Mouse (Mus musculus) kidney, embryonic 16.5 days (tissue): Measurements from ENCODE around the gene Fmo4. TPM values are rescaled to one million over a fixed set of nuclear protein-coding genes. Genes with fewer than 3 reads are reported as not detected.

Source experiments
- ATAC-seq: fragments of 200-750 bp; cut with Nextera tagmentation; 2 replicates; pipeline ENCODE4 v1.8.0; 2017; ENCODE audit warnings: moderate TSS enrichment; ENCODE audit not compliant: low FRiP score, low TSS enrichment
- H3K27ac ChIP-seq: fragments of 300-500 bp; sonication (generic); 2 replicates; pipeline ENCODE4 v1.5.1; 2014; ENCODE audit warnings: low read length
- H3K27me3 ChIP-seq: fragments of 300-500 bp; sonication (generic); 2 replicates; pipeline ENCODE4 v1.6.1; 2014; ENCODE audit warnings: low read length, control low read depth, mixed read lengths; ENCODE audit not compliant: insufficient read depth
- H3K36me3 ChIP-seq: fragments of 300-500 bp; sonication (generic); 2 replicates; pipeline ENCODE4 v1.6.1; 2014; ENCODE audit warnings: low read length, control low read depth, mixed read lengths; ENCODE audit not compliant: insufficient read depth
- H3K4me1 ChIP-seq: fragments of 300-500 bp; sonication (generic); 2 replicates; pipeline ENCODE4 v1.6.1; 2014; ENCODE audit warnings: low read length, control low read depth, mixed read lengths; ENCODE audit not compliant: insufficient read depth
- H3K4me2 ChIP-seq: fragments of 300-500 bp; sonication (generic); replicated peaks from 2 replicates; pipeline ENCODE4 v1.6.1; 2014; ENCODE audit warnings: low read depth, low read length
- H3K4me3 ChIP-seq: fragments of 300-500 bp; sonication (generic); 2 replicates; pipeline ENCODE4 v1.5.1; 2014; ENCODE audit warnings: mild to moderate bottlenecking, low read length
- H3K9ac ChIP-seq: fragments of 300-500 bp; sonication (generic); replicated peaks from 2 replicates; pipeline ENCODE4 v1.6.1; 2014; ENCODE audit warnings: low read length
- H3K9me3 ChIP-seq: fragments of 300-500 bp; sonication (generic); 2 replicates; pipeline ENCODE4 v1.6.1; 2016; ENCODE audit warnings: low read length, control low read depth
- WGBS: fragments of 180-500 bp; shearing (Covaris S2); extraction: QIAGEN DNeasy Blood & Tissue Kit; methylation state at CpG from one replicate; pipeline ENCODE4 v1.1.7; 2014; 5-methylcytosine and 5-hydroxymethylcytosine counted together
- polyA plus RNA-seq: library from polyadenylated mRNA; unstranded; fragments of >200 nt; fragmentation: Nextera tagmentation; extraction: Ambion mirVana; gene quantifications from 2 replicates; pipeline ENCODE4 v1.2.1, GENCODE M21; 2015

Fmo4 gene
- 1.7 and 2.1 TPM in 2 replicates for polyA plus RNA-seq

DNA sequence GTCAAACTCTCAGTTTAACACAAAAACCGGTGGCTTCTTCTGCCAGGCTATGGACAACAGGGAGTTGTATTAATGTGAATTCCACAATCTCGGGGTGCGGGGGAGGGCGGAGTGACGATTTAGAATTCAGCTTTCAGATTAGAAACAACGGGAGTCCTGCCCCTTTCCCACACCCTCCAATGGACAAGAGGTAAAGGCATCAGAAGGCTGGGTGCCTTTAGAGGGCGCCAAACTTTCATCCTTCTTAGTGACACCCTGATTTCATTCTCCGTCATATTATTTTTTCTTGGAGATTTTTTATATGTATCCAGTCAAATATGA is at the start of gene Fmo4:
Fmo4 (minus strand) TSS at position 137 of the 321 bp plus-strand sequence.
- Histone ChIP-seq H3K9me3 (no peaks in the 10 kb centered on the region), H3K36me3 (no peaks in the 10 kb centered on the region), H3K4me1 (no peaks in the 10 kb centered on the region), H3K4me2 (no peak within 1 kb of the TSS), H3K27me3 (no peaks in the 10 kb centered on the region), H3K27ac (peak within 1 kb of the TSS; percentile 87), H3K4me3 (no peak within 1 kb of the TSS), H3K9ac (peak within 1 kb of the TSS; percentile 18; the same call in 1 of the 2 replicates)
- no peak for ATAC-seq
- 46% methylated on average over 8 of the region's 8 CpGs for WGBS

DNA sequence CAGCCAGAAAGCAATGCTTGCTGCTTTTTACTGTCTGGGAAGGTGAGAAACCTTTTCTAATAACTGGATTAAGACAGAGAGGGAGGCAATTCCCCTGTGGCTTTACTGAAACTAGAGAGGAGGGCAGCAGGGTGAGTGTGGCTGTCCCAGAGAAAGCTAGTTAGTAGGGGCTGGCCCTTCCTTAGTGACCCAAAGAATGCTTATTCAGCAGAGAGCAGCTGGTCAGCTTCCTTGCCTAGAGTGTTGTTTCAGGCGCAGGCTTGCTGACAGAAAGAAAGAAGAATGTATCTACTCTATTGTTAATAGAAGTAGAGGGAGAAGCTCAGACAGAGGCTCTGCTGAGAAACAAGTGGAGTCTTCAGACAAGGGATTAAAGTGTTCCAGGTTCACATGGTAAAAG is 48.6 kb upstream of the Fmo4 start:
- WGBS, result 33% methylated on average over 1 of the region's 1 CpGs
- ATAC-seq, result no peak; the same call in 1 of the 2 replicates
- no peaks in the 10 kb centered on the region for H3K27me3 ChIP-seq
- no peaks in the 10 kb centered on the region for H3K9me3 ChIP-seq
- no peak overlapping the region for H3K9ac ChIP-seq
- H3K4me1 ChIP-seq, result peaks cover 23% of the 10 kb centered on the region; the same call in 1 of the 2 replicates
- H3K4me3 ChIP-seq, result no peak overlapping the region
- no peak overlapping the region for H3K4me2 ChIP-seq
- H3K36me3 ChIP-seq, result no peaks in the 10 kb centered on the region
- peak overlapping the region; percentile 53 for H3K27ac ChIP-seq

DNA sequence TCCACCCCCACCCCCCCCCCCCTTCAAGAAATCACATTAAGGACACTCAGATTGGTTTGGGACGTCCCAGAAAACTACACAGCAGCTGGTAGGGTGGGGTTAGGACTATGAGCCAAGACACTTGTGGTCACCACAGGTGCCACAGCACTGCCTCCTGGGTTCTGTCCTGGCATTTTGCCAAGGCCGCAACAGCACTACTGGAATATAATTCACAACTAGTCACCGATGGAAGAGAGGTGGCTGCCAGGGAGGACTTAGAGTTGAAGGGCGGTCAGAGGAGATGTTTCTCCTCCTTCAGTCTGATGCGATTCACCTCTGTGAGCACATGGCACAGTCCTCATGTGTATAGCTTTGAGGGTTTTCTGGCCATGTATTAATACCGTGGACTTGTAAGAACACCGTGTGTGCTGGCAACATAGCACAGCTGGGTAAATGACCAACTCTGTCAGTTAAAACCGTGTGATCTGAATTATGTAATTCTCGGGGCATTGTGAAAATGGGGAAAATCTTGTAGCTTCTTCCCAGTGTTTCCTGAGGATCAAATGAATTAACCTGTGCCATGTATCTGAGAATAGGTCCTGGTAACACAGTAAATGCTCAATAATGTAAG is 46.3 kb upstream of the Fmo4 start:
- H3K4me2 ChIP-seq, result no peak overlapping the region
- no peak overlapping the region for H3K27ac ChIP-seq
- H3K27me3 ChIP-seq, result no peaks in the 10 kb centered on the region
- 63% methylated on average over 9 of the region's 9 CpGs for WGBS
- no peaks in the 10 kb centered on the region for H3K9me3 ChIP-seq
- H3K4me1 ChIP-seq, result peaks cover 23% of the 10 kb centered on the region; the same call in 1 of the 2 replicates
- peak; percentile 72 for ATAC-seq
- H3K9ac ChIP-seq, result no peak overlapping the region
- H3K36me3 ChIP-seq, result no peaks in the 10 kb centered on the region
- H3K4me3 ChIP-seq, result no peak overlapping the region

DNA sequence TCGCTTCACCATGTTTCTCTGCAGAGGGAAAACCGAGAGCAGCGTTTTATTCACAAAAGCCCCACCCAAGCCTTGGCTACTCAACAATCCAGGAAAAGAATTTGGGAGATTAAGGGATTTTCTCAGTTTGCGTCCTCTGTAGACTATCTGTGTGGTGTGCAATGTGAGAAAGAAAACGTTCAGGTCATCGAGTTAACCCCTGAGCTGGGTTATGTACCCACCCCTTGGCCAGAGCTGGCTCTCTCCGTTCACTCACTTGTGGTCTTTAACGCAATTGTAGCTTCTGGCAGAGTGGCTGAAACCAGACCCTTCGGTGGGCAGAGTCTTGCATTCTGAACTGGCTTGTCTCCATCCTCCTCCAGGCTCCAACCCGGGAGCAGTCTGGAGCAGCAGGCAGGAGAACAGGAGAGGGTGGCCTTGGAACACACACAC is 45.8 kb upstream of the Fmo4 start:
- Histone ChIP-seq H3K4me2 (peak overlapping the region; percentile 34; the same call in 1 of the 2 replicates), H3K27ac (peak overlapping the region; percentile 76), H3K9me3 (no peaks in the 10 kb centered on the region), H3K27me3 (no peaks in the 10 kb centered on the region), H3K9ac (no peak overlapping the region), H3K4me3 (peak overlapping the region; percentile 18; the same call in 1 of the 2 replicates), H3K4me1 (peaks cover 17% of the 10 kb centered on the region; the same call in 1 of the 2 replicates), H3K36me3 (no peaks in the 10 kb centered on the region)
- WGBS, result 42% methylated on average over 10 of the region's 10 CpGs
- peak; percentile 56; the same call in 1 of the 2 replicates for ATAC-seq

DNA sequence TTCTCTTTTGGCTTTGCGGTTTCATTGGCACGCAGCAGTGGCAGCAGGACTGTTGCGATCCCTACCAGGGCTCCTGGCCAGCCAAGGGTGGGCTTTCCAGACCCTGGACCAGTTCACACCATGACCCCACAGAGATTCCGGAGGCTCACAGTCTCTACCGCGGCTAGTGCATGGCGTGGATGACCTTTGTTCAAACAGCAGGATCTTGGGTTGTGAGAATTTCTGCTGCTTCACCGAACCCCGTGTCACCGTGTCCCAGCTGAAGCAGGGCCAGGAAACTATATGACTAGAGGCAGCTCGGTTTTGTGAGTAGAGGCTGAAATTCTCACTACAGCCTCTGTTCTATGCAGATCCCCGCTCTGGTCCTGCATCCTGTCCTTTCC is 45.0 kb upstream of the Fmo4 start:
- WGBS, result 59% methylated on average over 12 of the region's 12 CpGs
- Histone ChIP-seq H3K27me3 (no peaks in the 10 kb centered on the region), H3K9me3 (no peaks in the 10 kb centered on the region), H3K9ac (peak overlapping the region; percentile 46; the same call in 1 of the 2 replicates), H3K27ac (peak overlapping the region; percentile 61; the same call in 1 of the 2 replicates), H3K36me3 (no peaks in the 10 kb centered on the region), H3K4me3 (peak overlapping the region; percentile 26), H3K4me1 (peaks cover 15% of the 10 kb centered on the region; the same call in 1 of the 2 replicates), H3K4me2 (peak overlapping the region; percentile 34)
- ATAC-seq, result no peak

DNA sequence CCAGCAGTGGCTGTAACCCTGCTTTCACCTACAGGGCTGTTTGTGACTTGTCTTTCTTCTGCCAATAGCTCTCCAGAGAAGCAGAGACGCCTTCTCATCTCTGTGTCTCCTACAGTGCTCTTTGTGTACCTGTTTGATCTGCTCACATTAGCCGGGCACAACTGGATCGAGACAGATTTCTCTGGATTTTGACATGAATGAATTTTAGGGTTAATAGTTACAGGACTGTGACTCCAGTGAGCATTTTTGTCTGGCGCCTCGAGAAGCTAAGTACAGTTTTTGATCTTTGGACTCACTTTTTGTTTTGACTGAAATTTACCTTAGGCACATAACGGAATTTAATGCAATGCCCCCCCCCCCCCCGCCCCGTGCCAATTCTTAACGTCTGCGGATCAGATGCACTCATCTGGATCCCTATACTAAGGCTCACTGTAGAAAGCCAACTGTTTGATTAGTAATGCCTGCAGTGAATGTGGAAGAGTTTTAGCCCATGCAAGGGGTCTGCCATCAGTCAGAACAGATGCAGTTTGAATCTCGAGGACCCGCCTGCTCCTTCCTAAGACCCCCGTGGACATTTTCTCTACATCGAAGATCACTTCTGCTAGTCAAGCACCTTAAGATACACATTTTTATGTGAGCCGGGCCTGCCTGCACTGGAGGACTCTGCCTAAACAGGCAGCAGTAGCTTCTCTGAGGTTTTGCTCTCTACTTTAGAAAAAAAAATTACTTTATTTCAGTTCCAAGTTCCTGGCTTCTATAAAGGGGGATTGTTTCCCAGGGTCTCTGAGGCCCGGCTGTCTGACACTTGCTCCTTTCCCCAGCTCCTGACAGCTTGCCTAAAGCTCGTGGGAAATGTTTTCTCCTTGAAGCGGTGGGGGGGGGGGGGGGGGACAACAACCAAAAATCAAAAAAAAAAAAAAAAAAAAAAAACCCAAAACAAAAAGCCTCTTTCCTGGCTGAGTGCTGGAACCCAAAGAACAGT is 44.3 kb upstream of the Fmo4 start:
- H3K4me2 ChIP-seq, result peak overlapping the region; percentile 34; the same call in 1 of the 2 replicates
- peak overlapping the region; percentile 46 for H3K9ac ChIP-seq

DNA sequence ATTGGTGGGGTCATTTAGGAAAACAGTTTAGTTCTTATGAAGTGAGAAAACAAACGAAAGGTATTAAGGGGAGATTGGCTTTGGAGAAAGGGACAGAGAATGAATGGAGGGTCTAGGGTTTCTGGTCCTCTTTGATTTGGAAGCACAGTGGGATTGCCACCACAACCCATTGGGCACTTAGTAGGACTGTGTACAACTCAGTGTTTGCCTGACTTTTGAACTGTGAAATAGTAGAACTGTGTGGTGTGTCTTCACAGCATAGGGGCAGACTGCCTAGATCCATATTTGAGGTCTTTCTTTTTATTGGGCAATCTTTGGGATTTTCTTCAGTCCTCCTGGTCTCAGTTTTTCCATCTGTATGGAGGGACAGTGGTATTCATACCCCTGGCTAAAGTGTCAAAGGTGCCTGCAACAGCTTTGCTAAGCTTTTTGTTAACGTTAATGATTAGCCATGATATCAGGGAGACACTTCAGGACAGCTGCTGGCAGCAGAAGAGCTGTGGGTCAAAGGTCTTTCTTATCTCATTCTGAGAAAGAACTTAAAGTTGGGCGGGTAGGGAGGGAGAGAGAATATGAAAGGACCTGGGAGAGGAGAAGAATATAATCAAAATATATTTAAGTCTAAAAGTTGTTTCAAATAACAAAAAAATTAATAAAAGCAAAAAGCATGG is 40.2 kb upstream of the Fmo4 start:
- Histone ChIP-seq H3K4me1 (peaks cover 4% of the 10 kb centered on the region; the same call in 1 of the 2 replicates), H3K9me3 (no peaks in the 10 kb centered on the region), H3K36me3 (no peaks in the 10 kb centered on the region), H3K27me3 (no peaks in the 10 kb centered on the region), H3K4me2 (no peak overlapping the region), H3K27ac (no peak overlapping the region), H3K4me3 (no peak overlapping the region), H3K9ac (no peak overlapping the region)
- 67% methylated on average over 3 of the region's 3 CpGs for WGBS
- no peak for ATAC-seq

More for the DNA sequence above, 44.3 kb upstream of the Fmo4 start:
- Histone ChIP-seq H3K4me1 (peaks cover 15% of the 10 kb centered on the region; the same call in 1 of the 2 replicates), H3K4me3 (peak overlapping the region; percentile 26), H3K27me3 (no peaks in the 10 kb centered on the region), H3K36me3 (no peaks in the 10 kb centered on the region), H3K27ac (peak overlapping the region; percentile 64), H3K9me3 (no peaks in the 10 kb centered on the region)
- WGBS, result 57% methylated on average over 17 of the region's 18 CpGs
- peak; percentile 40; the same call in 1 of the 2 replicates for ATAC-seq

DNA sequence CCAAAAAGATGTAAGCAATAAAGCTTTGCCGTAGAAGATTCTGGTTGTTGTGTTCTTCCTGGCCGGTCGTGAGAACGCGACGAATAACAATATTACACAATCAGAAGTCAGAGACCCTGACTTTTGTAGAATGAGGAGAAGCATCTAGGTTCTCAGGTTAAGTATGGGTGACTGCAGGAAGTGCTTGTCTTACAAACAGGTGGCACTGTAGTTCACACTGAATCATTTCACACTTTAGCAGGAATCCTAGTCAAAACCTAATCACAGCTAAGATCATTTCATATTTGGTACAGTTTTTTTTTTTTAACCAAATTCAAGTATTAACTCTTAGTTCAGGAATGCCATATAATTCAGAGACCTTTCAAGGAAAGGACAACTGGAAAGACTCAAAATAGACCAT is 33.8 kb upstream of the Fmo4 start:
- 96% methylated on average over 6 of the region's 6 CpGs for WGBS
- H3K36me3 ChIP-seq, result no peaks in the 10 kb centered on the region
- H3K9me3 ChIP-seq, result no peaks in the 10 kb centered on the region
- no peak overlapping the region for H3K4me2 ChIP-seq
- no peak for ATAC-seq
- H3K27me3 ChIP-seq, result no peaks in the 10 kb centered on the region
- H3K4me3 ChIP-seq, result no peak overlapping the region
- no peak overlapping the region for H3K27ac ChIP-seq
- no peak overlapping the region for H3K9ac ChIP-seq
- H3K4me1 ChIP-seq, result no peaks in the 10 kb centered on the region

DNA sequence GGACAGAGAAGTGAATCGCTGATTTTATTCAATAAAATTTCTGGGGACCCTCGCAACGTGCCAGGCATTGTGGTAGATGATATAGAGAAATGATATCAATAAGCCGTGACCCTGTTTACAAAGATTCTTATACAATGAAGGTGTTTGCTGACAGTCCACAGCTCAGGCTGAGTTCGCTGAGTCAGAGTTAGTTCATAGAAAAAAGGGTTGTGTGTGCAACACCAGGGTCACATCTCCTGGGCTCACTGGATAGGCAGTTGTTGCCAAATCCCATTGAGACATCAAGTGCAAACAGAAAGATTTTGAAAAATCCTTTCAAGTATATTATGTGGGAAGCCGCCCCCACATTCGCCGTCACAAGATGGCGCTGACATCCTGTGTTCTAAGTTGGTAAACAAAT is 26.4 kb upstream of the Fmo4 start:
- ATAC-seq, result no peak
- no peaks in the 10 kb centered on the region for H3K36me3 ChIP-seq
- H3K27me3 ChIP-seq, result no peaks in the 10 kb centered on the region
- no peak overlapping the region for H3K4me3 ChIP-seq
- H3K9me3 ChIP-seq, result 0 out of 2 replicates have a peak, but pooled peaks cover 2% of the 10 kb centered on the region
- no peak overlapping the region for H3K27ac ChIP-seq
- H3K4me2 ChIP-seq, result no peak overlapping the region
- H3K9ac ChIP-seq, result no peak overlapping the region
- WGBS, result 93% methylated on average over 9 of the region's 9 CpGs
- H3K4me1 ChIP-seq, result no peaks in the 10 kb centered on the region
